In genomic region chr3:146866563-146866962, GRCm38 (mm10) we compare ENCODE assay signal across 9 mouse cellular contexts. TPM values are rescaled to one million over a fixed set of nuclear protein-coding genes. Genes with fewer than 3 reads are reported as not detected.
DNase-seq lines count a peak whose midpoint lies in the region; ATAC-seq and TF ChIP-seq lines count a peak whose summit lies in the region.
"Had no signal": no experiment of that assay in that cellular context is flagged by ENCODE, and none has a peak within 500 bp of the region (broad histone marks: within the 10 kb centered on the region; RNA-seq: fewer than 3 reads in every experiment).

No protein-coding gene starts in this region.

- WGBS in limb, embryonic 11.5 days, result 33% methylated on average over 4 of the region's 4 CpGs

- TF ChIP-seq POLR2A in ES-Bruce4 (IDR thresholded peaks at IDR 0.05; ENCODE audit: insufficient read depth, low read length), result no peak

- H3K4me1 ChIP-seq in ES-Bruce4 (ENCODE audit: control insufficient read depth, insufficient read depth, low read length), result no peaks in the 10 kb centered on the region
- H3K4me1 ChIP-seq in limb, embryonic 11.5 days (ENCODE audit: control insufficient read depth, insufficient read depth, low read length), result no peaks in the 10 kb centered on the region

- no peaks in the 10 kb centered on the region for H3K9me3 ChIP-seq in ES-Bruce4 (replicated peaks; ENCODE audit: control insufficient read depth, insufficient read depth, low read length, poor library complexity, severe bottlenecking)
- no peaks in the 10 kb centered on the region for H3K9me3 ChIP-seq in limb, embryonic 11.5 days (ENCODE audit: control insufficient read depth, low read length)

- H3K27me3 ChIP-seq in ES-Bruce4 (ENCODE audit: control insufficient read depth, insufficient read depth, low read length, poor library complexity, severe bottlenecking), result no peaks in the 10 kb centered on the region
- no peaks in the 10 kb centered on the region for H3K27me3 ChIP-seq in limb, embryonic 11.5 days (ENCODE audit: control insufficient read depth, insufficient read depth, low read length)

- H3K4me3 ChIP-seq in layer of hippocampus, adult 2 months, result no peak overlapping the region
- H3K4me3 ChIP-seq in ES-Bruce4 (ENCODE audit: low read depth, low read length), result no peak overlapping the region
- H3K4me3 ChIP-seq in limb, embryonic 11.5 days (ENCODE audit: low read depth, low read length), result no peak overlapping the region

- no peak for TF ChIP-seq EP300 in ES-Bruce4 (IDR thresholded peaks at IDR 0.05; ENCODE audit: insufficient read depth, low read depth, low read length)

- no peak overlapping the region for H3K4me2 ChIP-seq in limb, embryonic 11.5 days (ENCODE audit: low read depth, severe bottlenecking)

- H3K9ac ChIP-seq in ES-Bruce4 (ENCODE audit: low read depth, poor library complexity, severe bottlenecking), result no peak overlapping the region
- no peak overlapping the region for H3K9ac ChIP-seq in limb, embryonic 11.5 days (ENCODE audit: low read length)

- no peaks in the 10 kb centered on the region for H3K36me3 ChIP-seq in ES-Bruce4 (ENCODE audit: control insufficient read depth, insufficient read depth, low read length, poor library complexity, severe bottlenecking)
- H3K36me3 ChIP-seq in limb, embryonic 11.5 days (ENCODE audit: control insufficient read depth, insufficient read depth, low read length), result no peaks in the 10 kb centered on the region

- ATAC-seq in limb, embryonic 11.5 days (ENCODE audit: insufficient number of reproducible peaks, low FRiP score, low TSS enrichment, low read depth), result no peak

- no peak for DNase-seq in layer of hippocampus, adult 2 months (ENCODE audit: low spot score in 2 of 2)
- DNase-seq in layer of hippocampus, adult 9-10 months (ENCODE audit: low spot score), result no peak
- DNase-seq in WW6 (ENCODE audit: low read depth, low spot score), result peak; percentile 29
- peak; percentile 52 for DNase-seq in limb, embryonic 11.5 days (ENCODE audit: low spot score)
- no peak for DNase-seq in urinary bladder, postnatal 36 days (ENCODE audit: low spot score in 2 of 2)
- no peak for DNase-seq in cerebellum, adult 9-11 months
- no peak for DNase-seq in ovary, postnatal 10 days (ENCODE audit: low spot score)

- peak; percentile 67 for TF ChIP-seq CTCF in layer of hippocampus, adult 2 months (conservative IDR thresholded peaks at IDR 0.05)
- peak; percentile 68 for TF ChIP-seq CTCF in ES-Bruce4 (IDR thresholded peaks at IDR 0.05; ENCODE audit: low read depth, low read length)

- H3K27ac ChIP-seq in layer of hippocampus, adult 2 months, result no peak overlapping the region
- H3K27ac ChIP-seq in ES-Bruce4 (ENCODE audit: insufficient read depth, low read length), result no peak overlapping the region
- no peak overlapping the region for H3K27ac ChIP-seq in limb, embryonic 11.5 days (replicated peaks; ENCODE audit: low read depth, low read length)
- H3K27ac ChIP-seq: macrophage had no signal

RNA-seq across cellular contexts. Expression of gene Ttll7, which starts 14.4 kb away (rescaled TPM):
- total RNA-seq in layer of hippocampus, adult 2 months (2021), result 100 to 1,000 TPM; 130 to 131 TPM
- 0.37 and 1.5 TPM in 2 replicates for polyA plus RNA-seq in ES-Bruce4 (2011; ENCODE audit: insufficient read depth, insufficient read length, low read depth, missing spikeins)
- 1.7 and 2.3 TPM in 2 replicates for polyA plus RNA-seq in limb, embryonic 11.5 days (2014; fragmentation: Nextera tagmentation; extraction: Ambion mirVana)
- polyA plus RNA-seq: macrophage had no signal

RNA-seq across cellular contexts. Expression of gene Prkacb, which starts 53.8 kb away (rescaled TPM):
- total RNA-seq in layer of hippocampus, adult 2 months (2021), result 100 to 1,000 TPM; 244 to 252 TPM
- 36.8 and 41.7 TPM in 2 replicates for polyA plus RNA-seq in ES-Bruce4 (2011; ENCODE audit: insufficient read depth, insufficient read length, low read depth, missing spikeins)
- polyA plus RNA-seq in limb, embryonic 11.5 days (2014; fragmentation: Nextera tagmentation; extraction: Ambion mirVana), result 73.1 and 76.3 TPM in 2 replicates

Comparison
In these comparisons a context has a peak if more than half of its experiments do, and no peak if none do; other contexts are left out.
1. DNase-seq: peak in WW6 (single experiment) and limb, embryonic 11.5 days (single experiment); none in layer of hippocampus, adult 2 months (0 of 2), layer of hippocampus, adult 9-10 months (single experiment), urinary bladder, postnatal 36 days (0 of 2), cerebellum, adult 9-11 months (single experiment) and ovary, postnatal 10 days (single experiment).